Mouse (Mus musculus) ZHBTc4 (cell line): ENCODE data around the gene Wdr75.

ENCODE experiments used
- DNase-seq: peaks from one replicate; pipeline ENCODE4 v3.0.0-alpha.2; 2011; ENCODE audit warnings: low read depth, low spot score

Gene Wdr75

DNA sequence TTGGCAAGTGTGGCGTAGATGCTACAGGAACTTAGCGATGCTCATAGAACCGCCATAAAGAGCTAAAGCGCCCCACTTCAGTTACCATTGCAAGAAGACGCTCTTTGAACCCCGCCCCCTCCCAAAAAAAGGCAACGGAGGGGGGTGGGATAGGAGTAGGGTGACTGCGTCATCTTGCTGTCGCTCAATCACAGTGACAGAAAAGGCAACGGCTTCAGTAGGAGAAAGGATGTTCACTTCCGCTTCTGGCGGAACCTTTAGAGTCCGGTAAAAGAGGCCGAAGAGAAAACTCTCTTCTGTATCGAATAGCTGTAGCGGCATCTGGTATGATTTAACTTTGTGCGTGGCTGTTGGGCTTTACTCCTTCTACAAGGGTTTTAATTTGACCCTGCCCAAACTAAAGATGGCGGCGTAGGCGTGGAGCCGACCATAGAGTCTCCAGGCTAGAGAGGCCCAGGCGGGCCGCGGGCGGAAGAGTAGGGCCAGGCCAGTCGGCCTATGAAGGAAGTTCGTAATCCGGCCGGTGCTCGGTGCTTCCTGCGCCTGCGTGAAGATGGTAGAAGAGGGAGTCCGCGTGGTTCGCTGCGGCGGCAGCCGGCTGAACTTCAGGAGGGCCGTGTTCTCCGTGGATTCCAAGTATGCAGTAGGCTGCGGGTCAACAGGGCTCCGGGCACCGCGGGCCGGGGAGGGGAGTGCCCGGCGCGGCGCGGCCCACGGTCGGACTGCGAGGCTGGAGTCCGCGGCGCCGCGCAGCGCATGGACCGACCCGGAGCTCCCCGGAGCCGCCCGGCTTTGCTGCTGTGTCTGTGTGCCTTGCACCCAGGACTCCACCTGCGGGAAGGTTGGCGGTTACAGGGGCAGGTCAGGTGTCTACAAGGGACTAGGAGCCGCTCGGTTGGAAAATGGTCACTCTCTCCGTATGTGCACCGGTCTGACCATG is at the start of gene Wdr75:
Gene Wdr75 (plus strand): TSS at position 198 of the 940 bp plus-strand sequence.
- peak; percentile 96 for DNase-seq

DNA sequence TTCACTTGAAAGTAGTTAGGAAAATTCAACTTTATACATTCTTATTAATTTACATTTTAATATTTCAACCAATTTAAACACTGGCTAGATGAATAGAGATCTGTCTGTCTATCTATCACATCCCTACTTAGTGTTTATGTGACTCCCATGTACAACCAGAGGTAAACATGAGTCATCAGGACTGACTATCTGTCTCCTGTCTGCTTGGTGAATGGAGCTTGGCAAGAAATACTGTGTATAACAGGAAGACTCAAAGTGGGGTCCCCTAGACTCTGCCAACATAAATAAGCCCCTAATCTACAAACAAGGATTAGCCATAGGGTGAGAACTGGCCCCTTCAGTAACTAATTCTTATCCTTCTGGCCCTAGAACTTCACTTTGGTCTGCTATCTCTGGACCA is 39.1 kb upstream of the Wdr75 start:
- no peak for DNase-seq

DNA sequence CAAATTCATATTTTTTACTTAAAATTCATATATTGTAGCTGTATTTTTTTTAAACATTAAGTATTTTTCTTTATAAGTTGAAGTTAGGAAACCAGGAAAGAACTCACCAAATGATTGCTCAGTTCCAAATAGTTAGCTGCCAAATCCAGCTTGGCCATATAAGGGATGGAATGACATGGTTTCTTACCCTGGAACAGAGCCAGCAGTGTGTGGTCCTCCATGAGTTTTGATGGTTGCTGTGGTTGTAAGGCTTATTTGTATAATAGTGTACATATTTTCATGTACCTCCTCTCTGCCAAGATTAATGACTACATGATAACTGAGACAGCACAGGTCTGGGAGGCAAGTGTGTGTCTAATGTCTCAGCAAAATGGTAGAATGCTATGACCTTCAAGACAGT is 38.3 kb upstream of the Wdr75 start:
- no peak for DNase-seq

DNA sequence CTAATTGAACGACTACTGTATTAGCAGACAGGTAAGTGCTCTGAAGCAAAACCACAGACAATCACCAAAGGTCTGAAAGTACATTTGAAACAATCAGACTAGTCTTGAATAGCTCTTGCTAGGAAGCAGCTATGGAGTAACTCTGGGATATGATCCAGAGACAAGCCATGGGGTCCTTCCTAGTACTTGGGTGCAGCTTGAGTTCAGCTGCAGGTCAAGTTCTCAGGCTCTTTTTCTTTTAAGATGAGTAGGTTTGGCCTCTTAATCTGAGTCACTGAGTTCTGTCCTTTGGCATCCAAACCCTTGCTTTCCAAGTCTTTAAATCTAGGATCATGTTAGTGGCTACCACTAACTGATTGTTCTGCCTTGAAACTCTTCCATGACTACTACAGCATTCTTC is 37.0 kb upstream of the Wdr75 start:
- DNase-seq: no peak

DNA sequence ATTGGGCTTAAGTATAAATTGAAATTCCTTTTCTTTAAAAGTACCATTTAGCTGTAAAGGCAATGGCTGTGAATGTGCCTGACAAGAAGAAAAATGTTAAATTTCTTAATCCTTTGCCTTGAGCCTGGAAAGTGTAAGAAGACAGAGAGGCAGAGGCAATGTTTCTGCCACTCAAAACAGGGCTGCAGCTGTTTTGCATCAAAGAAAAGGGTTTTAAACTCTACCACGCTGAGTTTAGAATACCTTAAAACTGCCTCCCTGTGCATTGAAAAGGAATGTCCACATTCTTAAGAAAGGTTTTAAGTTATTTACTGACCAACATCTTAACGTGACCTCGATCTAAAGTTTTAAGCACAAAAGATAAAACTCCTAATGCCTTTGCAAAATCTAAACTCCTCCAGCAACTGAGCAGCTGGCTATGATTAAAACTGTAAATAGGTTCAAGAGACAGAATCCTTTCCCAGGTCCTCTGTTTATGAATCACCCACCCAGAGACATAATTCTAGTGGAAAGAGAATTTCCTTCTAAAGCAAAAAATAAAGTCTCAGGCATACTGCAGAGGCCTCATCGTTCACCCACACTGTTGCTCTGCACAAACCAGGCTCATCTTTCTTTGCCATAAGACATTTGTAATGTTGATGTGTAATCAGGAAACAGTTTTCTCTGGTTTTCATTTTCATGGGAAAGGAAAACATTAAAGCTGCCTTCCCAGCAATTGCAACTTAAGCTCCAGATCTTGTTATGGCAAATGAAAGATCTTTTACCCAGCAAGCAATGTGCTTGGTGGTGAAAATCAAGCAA is 34.1 kb upstream of the Wdr75 start:
- no peak for DNase-seq

DNA sequence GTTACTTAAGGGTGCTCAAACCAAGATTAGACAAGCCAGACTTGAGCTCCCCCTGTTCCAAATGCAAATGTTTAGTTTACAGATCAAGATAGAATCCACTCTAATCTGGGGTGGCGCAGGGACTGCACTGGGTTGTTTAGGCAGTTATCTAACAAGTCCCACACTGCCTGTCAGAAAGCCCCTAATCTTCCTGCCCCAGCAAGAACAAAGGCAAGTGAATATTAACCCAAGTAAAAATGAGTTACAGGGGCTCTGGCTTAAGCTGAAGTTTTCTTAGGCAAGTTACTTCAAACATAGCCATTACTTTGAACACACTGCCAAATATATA is 33.5 kb upstream of the Wdr75 start:
- no peak for DNase-seq

DNA sequence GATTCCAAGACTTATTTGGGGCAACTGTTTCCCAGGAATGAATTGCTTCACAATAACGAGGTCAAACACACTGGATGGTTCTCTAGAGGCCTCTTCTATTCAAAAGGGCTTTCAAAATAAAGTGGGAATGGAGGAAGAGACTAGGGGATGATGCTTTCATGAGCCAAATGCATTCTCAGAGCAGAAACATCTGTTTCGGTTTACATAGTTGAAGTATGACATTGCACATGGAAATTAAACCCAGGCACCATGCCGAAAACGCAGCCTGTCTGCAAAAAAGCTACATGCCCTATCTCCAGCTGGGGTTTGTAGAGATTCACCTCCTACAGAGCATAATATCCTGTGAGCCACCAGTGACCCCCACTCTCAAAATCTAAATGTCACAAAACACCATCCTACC is 29.3 kb upstream of the Wdr75 start:
- DNase-seq: no peak

DNA sequence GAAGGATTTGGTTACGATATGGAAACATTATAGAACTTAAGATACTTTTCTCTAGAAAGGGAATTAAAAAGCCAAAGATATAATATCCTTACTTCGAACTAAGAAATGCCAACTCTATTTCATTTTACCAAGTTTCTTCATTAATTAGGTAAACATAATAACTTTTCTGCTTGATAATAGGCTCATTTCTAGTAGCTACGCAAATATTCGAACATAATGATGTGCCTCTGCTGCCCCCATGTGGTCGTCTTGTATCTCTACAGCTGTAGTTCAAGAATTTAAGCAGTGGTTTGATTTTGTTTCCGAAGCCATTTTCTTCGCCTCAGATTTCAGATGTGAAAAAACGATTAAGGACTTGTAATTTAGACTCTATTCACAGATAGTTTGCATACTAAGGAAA is 28.8 kb upstream of the Wdr75 start:
- DNase-seq: peak; percentile 70

DNA sequence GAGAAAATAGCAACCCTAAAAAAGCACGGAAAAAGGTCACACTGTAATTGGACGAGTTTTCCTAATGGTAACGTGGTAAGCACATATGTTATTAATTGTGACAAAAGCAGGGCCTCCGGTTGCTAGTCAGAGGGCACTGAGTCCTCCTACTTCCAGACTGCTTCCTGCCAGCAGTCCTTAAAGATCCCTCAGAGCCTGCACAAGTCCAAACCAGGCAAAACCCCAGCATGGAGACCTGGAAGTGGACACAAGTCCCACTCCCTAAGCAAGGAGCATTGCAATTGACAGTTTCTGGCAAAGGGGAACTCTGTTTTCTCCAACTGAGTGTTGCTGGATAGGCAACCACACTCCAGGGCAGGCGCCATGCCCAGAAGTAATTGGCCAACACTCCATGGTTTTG is 27.4 kb upstream of the Wdr75 start:
- DNase-seq: no peak

DNA sequence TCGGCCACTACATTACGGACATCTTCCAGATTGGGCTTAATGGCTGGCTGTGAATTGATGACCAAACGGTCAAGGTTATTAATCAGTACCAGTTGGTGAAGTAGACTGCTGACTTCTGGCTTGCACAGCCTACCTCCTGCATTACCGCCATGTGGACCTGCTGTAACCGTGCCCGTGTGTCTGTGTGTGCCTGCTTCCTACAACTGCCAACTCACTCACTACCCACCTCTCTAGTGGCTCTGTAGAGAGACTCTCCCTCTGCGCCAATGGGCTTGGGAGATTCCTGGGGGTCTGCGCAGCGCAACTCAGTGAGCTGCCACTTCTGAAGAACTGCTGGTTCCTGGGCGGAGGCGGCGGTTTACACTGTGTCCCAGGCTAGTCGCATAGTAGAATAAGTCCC is 25.6 kb upstream of the Wdr75 start:
- no peak for DNase-seq

DNA sequence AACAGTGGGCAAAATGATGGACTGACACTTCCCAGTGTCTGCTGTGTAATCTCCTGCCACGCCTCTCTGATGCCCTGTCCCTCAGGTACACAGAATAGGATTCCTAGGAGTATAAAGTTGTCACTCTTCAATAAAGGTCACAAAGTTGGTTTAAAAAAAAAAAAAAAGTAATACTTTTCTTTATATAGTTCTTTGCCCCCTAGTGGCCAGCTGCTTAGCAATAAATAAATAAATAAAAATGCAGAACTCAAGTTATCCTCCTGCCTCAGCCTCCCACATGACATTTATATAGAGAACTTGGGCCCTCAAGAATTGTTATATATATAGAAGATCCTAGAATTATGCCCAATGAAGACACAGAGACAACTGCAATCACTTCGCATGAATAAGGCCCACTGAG is 24.9 kb upstream of the Wdr75 start:
- DNase-seq: peak; percentile 9

DNA sequence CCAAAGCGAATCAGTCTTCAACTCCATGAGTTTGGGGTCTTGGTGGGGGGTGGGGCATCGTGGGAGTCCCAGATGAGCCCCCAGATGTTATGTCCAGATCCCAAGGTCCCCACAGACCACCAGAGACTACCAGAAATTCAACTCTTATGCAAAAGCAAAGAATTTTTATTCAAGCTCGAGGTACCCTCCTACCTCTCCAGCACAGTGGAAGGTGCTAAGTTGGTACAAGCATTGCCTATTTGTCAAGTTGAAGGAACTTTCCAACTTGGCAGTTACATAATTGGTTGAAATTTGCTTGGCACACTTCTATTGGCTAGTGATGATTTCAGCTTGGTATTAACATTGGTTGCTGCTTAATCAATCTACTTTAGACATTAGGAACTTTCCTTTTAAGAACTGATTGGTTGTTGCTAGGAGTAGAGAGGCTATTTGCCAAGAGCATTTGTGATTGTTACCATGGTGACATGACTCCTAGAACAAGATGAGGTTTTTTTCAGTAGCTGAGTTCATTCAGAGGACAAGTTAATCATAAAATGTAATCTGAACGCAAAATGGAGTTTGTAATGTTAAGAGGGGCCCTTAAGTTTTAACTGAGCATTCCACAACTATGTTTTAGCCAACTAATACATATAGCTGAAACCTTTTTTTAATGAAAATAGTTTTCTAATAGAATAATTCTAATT is 14.2 kb upstream of the Wdr75 start:
- DNase-seq: no peak

DNA sequence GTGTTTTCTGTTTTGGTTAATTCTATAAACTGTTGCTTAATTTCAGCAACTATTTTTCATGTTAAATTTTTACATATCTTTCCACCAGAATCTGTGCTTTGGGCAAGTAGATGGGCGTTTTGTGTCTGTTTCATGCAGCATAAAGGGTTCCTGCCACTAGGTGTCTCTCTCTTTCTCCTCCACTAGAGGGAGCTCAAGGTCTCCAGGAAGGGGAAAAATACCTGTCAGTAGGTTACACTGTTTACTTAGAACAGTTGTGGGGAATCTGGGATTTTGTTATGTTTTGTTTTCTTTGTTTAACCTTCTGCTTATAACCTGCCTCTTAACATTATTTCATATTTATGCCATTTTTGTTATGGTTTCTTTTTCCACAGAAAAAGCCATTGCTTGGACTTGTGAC is 21.9 kb downstream of the Wdr75 start:
- DNase-seq: peak; percentile 74

DNA sequence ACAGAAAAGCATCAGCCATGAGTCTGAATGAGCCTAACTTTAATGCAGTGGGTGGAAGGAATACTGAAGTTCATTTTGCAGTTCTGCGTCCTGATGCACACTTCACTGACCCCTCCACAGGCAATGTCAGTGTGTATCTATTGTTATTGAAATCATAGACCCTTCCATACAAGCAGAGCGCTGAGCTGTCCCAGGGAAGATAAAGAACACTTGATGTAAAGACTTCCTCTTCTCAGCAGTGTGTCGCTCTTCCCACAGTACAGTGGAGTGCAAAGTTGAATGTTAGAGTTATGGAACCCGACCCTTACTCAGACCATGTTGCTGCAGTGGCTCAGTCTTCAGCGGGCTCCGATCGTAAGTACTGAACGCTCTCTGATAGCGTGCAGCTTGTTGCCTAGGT is 23.6 kb downstream of the Wdr75 start:
- DNase-seq: peak; percentile 19

DNA sequence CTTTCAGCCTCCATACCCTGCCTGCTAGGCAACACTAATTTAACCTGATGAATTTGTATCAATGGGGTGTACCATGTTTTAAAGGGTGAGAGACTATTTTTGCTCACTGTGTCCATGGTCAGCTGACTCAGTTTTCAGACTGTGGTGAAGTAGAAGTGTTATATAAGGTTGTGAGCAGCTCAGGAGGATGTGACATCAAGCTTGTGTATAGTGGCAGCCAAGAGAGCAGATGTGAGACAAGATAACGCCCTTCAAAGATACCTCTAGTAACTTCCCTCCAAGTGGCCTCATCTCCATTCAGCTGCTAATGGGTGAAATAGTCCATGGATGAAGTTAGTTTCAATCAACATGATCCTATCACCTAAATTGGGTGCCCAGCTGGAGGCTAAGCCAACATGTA is 29.5 kb downstream of the Wdr75 start:
- no peak for DNase-seq

DNA sequence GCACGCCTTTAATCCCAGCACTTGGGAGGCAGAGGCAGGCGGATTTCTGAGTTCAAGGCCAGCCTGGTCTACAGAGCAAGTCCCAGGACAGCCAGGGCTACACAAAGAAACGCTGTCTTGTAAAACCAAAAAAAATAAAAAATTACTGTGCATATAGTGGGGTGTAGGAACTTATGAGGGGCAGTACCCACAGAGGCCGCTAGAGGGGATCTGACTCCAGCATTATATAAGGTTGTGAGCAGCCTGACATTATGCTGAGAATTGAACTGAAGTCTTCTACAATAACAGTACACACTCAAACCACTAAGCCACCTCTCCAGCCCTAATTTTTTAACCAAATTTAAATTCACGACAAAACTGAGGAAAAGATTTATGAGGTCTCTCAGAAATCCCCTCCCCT is 30.2 kb downstream of the Wdr75 start:
- DNase-seq: peak; percentile 69

DNA sequence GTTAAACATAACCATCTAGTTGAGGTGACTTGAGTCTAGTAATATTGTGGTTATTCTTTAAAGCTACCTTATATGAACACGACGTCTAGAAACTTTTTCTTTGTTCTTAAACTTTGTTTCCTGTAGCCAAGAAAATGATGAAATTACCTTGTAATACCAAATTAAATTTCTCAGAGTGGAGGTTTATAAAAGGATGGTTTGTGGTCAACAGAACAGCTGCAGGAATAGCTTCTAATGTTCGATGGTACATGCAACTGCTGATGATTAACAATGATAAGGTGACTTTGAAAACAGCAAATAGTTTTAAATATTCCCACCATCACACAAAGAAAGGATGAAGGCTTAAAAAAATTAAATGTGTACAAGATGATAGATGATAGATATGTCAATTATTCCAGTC is 30.7 kb downstream of the Wdr75 start:
- DNase-seq: no peak

DNA sequence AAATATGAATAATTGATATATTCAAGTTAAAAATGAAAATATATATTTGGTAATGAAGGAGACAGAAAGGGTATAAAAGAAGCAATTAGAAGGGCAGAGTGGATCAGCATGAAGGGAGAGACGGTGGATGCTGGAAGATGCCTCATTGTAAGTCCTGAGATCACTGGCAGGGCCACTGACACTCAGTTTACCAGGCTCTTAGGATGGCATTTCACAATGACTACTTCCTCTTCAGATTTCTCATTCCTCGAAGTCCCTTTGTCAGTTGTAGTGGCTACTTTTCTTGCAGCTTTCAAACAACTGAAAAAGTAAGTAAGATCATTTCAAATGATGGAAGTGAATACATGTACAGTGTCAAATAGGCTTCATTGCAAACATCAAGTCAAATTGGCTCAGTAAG is 31.2 kb downstream of the Wdr75 start:
- DNase-seq: no peak

DNA sequence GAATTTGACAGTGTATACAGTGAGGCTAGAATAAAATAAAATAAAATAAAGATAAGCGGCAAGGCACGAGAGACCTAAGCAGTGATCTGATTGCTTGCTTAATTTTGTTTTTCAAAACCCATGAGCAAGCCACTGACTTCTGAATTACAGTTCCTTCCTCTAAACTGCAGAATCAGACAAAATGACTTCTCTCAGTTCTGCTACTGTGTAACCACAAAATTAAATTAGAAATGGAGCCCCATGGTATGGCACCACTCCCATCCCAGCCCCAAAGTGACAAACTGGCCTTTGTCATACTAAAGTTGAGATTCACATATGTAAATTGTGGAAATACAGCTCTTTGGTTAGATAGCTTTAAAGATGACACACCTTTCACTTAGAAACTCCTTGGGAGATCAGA is 31.8 kb downstream of the Wdr75 start:
- peak; percentile 45 for DNase-seq

DNA sequence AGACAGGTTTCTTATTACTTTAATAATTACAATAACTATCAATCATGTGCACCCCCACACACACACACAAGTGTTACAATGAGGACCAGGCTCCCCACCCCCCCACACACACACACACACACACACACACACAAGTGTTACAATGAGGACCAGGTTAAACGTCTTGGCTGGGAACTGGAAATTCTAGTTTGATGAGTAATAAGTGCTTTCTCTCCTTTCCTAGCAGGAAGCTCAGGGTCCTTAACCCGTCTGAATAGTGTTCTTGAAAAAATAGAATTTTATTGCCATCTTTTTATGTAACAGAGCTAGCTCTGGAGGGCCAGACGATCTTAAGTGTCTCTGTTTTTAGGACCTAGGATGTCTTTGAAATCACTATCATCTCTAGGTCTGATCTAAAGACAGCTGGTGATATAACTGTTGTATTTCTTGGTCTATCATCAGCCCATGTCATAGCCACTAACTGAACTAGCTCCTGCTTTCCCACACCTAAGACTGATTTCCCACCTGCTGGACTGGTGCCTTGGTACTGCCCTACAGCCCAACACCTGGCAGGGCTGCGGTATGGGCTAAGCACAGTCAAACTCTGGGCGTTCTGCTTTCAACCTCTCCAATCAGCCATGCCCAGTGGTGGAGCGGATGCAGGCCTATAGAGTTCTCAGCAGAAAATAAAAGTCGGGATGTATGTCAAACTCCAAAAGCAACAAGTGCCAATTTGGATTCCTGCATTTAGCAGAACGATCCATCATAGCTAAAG is 35.7 kb downstream of the Wdr75 start:
- no peak for DNase-seq

DNA sequence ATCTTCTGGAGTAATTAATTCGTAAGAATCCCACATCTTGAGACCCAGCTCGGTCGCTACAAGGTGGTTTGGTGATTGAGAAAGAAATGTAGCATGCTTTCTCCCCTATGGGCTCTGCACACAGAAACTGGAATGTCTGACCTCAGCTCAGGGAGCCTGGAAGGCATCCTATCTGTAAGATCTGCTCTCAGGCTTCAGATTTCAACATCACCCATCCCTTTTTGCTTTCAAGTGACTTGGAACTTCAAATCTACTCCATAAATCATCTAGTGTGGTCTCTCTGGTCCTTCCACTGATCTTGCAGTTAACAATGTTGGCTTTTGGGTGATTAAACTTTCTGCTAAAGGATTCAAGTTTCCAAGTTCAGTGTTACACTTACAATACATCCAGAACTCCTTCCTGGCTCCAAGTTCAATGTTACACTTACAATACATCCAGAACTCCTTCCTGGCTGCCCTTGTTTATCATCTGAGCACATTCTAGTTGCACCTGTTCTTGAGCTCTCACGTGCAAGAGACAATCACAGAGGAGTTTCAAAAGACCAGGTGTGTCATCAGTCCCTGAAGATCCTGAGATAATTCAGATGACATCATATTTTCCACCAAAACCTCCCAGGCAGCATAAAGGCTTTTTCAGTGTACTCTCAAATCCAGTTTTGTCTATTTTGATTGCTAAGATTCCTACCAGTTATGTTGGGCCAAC is 40.5 kb downstream of the Wdr75 start:
- no peak for DNase-seq
